Mouse (Mus musculus) forebrain, embryonic 11.5 days (tissue): ENCODE results near the gene Cxcr2. TPM values are rescaled to one million over a fixed set of nuclear protein-coding genes. Genes with fewer than 3 reads are reported as not detected.

ENCODE experiments used
- ATAC-seq: fragments of 200-750 bp; cut with Nextera tagmentation; replicated peaks from 2 replicates; pipeline ENCODE4 v1.8.0; 2017; ENCODE audit warnings: moderate TSS enrichment; ENCODE audit not compliant: low FRiP score
- DNase-seq: peaks from one replicate; pipeline ENCODE4 v3.0.0-alpha.2; 2017; ENCODE audit warnings: low spot score
- H3K27ac ChIP-seq: fragments of 300-500 bp; sonication (generic); 2 replicates; pipeline ENCODE4 v1.5.1; 2014; ENCODE audit warnings: low read depth, low read length
- H3K27me3 ChIP-seq: fragments of 300-500 bp; sonication (generic); 2 replicates; pipeline ENCODE4 v1.6.1; 2014; ENCODE audit warnings: mild to moderate bottlenecking, low read length, mixed read lengths; ENCODE audit not compliant: control insufficient read depth, insufficient read depth
- H3K36me3 ChIP-seq: fragments of 300-500 bp; sonication (generic); 2 replicates; pipeline ENCODE4 v1.6.1; 2014; ENCODE audit warnings: mild to moderate bottlenecking, low read length, moderate library complexity, mixed read lengths; ENCODE audit not compliant: control insufficient read depth, insufficient read depth
- H3K4me1 ChIP-seq: fragments of 300-500 bp; sonication (generic); replicated peaks from 2 replicates; pipeline ENCODE4 v1.6.1; 2014; ENCODE audit warnings: low read length, mixed read lengths; ENCODE audit not compliant: control insufficient read depth, insufficient read depth
- H3K4me2 ChIP-seq: fragments of 300-500 bp; sonication (generic); 2 replicates; pipeline ENCODE4 v1.6.1; 2014; ENCODE audit warnings: low read depth, mild to moderate bottlenecking, low read length, moderate library complexity, mixed read lengths; ENCODE audit not compliant: severe bottlenecking
- H3K4me3 ChIP-seq: fragments of 300-500 bp; sonication (generic); 2 replicates; pipeline ENCODE4 v1.5.1; 2014; ENCODE audit warnings: low read depth, low read length
- H3K9ac ChIP-seq: fragments of 300-500 bp; sonication (generic); 2 replicates; pipeline ENCODE4 v1.6.1; 2014; ENCODE audit warnings: low read length
- H3K9me3 ChIP-seq: fragments of 300-500 bp; sonication (generic); 2 replicates; pipeline ENCODE4 v1.6.1; 2016; ENCODE audit warnings: low read length, mixed read lengths; ENCODE audit not compliant: control insufficient read depth
- WGBS: fragments of 180-500 bp; shearing (Covaris S2); extraction: QIAGEN DNeasy Blood & Tissue Kit; methylation state at CpG from one replicate; pipeline ENCODE4 v1.1.7; 2014; 5-methylcytosine and 5-hydroxymethylcytosine counted together
- polyA plus RNA-seq: library from polyadenylated mRNA; unstranded; fragments of >200 nt; fragmentation: Nextera tagmentation; extraction: Ambion mirVana; gene quantifications from 2 replicates; pipeline ENCODE4 v1.2.1, GENCODE M21; 2014

Cxcr2 gene
- polyA plus RNA-seq, 1 experiment from 2014 or later = 0.12 TPM

- DNase-seq (no peak), ATAC-seq (no peak)
- WGBS = 86% methylated on average over 8 of the region's 8 CpGs
These were observed 22.7 kb upstream of the Cxcr2 start for GRCm38 (mm10) chr1:74130883-74131659.

GRCm38 (mm10) chr1:74132011-74132410 lies 21.8 kb upstream of the Cxcr2 start:
- WGBS = 71% methylated on average over 3 of the region's 3 CpGs
- H3K4me3 ChIP-seq = no peak overlapping the region
- DNase-seq = no peak

More at GRCm38 (mm10) chr1:74130883-74131659, 22.7 kb upstream of the Cxcr2 start:
- H3K9me3 ChIP-seq = no peaks in the 10 kb centered on the region
- H3K4me2 ChIP-seq = no peak overlapping the region
- no peak overlapping the region for H3K4me3 ChIP-seq
- no peaks in the 10 kb centered on the region for H3K4me1 ChIP-seq
- H3K36me3 ChIP-seq = no peaks in the 10 kb centered on the region
- no peaks in the 10 kb centered on the region for H3K27me3 ChIP-seq
- H3K27ac ChIP-seq = no peak overlapping the region
- H3K9ac ChIP-seq = no peak overlapping the region

GRCm38 (mm10) chr1:74133954-74134353 lies 19.8 kb upstream of the Cxcr2 start:
- no peak overlapping the region for H3K4me3 ChIP-seq
- no peak overlapping the region for H3K27ac ChIP-seq
- H3K9ac ChIP-seq = no peak overlapping the region
- H3K36me3 ChIP-seq = no peaks in the 10 kb centered on the region
- H3K4me1 ChIP-seq = no peaks in the 10 kb centered on the region
- ATAC-seq (no peak), DNase-seq (no peak)
- H3K4me2 ChIP-seq = no peak overlapping the region
- no peaks in the 10 kb centered on the region for H3K27me3 ChIP-seq
- 82% methylated on average over 6 of the region's 6 CpGs for WGBS
- no peaks in the 10 kb centered on the region for H3K9me3 ChIP-seq

More at GRCm38 (mm10) chr1:74132011-74132410, 21.8 kb upstream of the Cxcr2 start:
- Histone ChIP-seq H3K27ac (no peak overlapping the region), H3K9ac (no peak overlapping the region), H3K4me2 (no peak overlapping the region), H3K36me3 (no peaks in the 10 kb centered on the region), H3K4me1 (no peaks in the 10 kb centered on the region), H3K27me3 (no peaks in the 10 kb centered on the region), H3K9me3 (no peaks in the 10 kb centered on the region)
- ATAC-seq = no peak

GRCm38 (mm10) chr1:74135326-74135950 lies 18.4 kb upstream of the Cxcr2 start:
- Histone ChIP-seq H3K27ac (no peak overlapping the region), H3K4me3 (no peak overlapping the region), H3K36me3 (no peaks in the 10 kb centered on the region), H3K4me1 (no peaks in the 10 kb centered on the region), H3K9me3 (no peaks in the 10 kb centered on the region), H3K9ac (no peak overlapping the region), H3K27me3 (no peaks in the 10 kb centered on the region), H3K4me2 (no peak overlapping the region)
- ATAC-seq = no peak
- WGBS = 83% methylated on average over 6 of the region's 6 CpGs
- DNase-seq = no peak

GRCm38 (mm10) chr1:74139415-74139814 lies 14.4 kb upstream of the Cxcr2 start:
- no peak overlapping the region for H3K4me2 ChIP-seq
- H3K27ac ChIP-seq = no peak overlapping the region
- H3K36me3 ChIP-seq = no peaks in the 10 kb centered on the region
- H3K4me1 ChIP-seq = no peaks in the 10 kb centered on the region
- DNase-seq (no peak), ATAC-seq (no peak)
- H3K9me3 ChIP-seq = no peaks in the 10 kb centered on the region
- no peaks in the 10 kb centered on the region for H3K27me3 ChIP-seq
- H3K9ac ChIP-seq = no peak overlapping the region
- no peak overlapping the region for H3K4me3 ChIP-seq
- 69% methylated on average over 3 of the region's 3 CpGs for WGBS

- DNase-seq (no peak), ATAC-seq (no peak)
- Histone ChIP-seq H3K27ac (no peak overlapping the region), H3K4me2 (no peak overlapping the region), H3K4me1 (no peaks in the 10 kb centered on the region), H3K9ac (no peak overlapping the region), H3K27me3 (no peaks in the 10 kb centered on the region), H3K9me3 (no peaks in the 10 kb centered on the region), H3K36me3 (no peaks in the 10 kb centered on the region), H3K4me3 (no peak overlapping the region)
- 82% methylated on average over 8 of the region's 8 CpGs for WGBS
These were observed 12.0 kb upstream of the Cxcr2 start for GRCm38 (mm10) chr1:74141781-74142180.

- no peaks in the 10 kb centered on the region for H3K4me1 ChIP-seq
- ATAC-seq (no peak), DNase-seq (peak; percentile 21)
- H3K27ac ChIP-seq = no peak overlapping the region
- no peak overlapping the region for H3K4me2 ChIP-seq
- H3K36me3 ChIP-seq = no peaks in the 10 kb centered on the region
- no peaks in the 10 kb centered on the region for H3K9me3 ChIP-seq
- no peak overlapping the region for H3K9ac ChIP-seq
- H3K4me3 ChIP-seq = no peak overlapping the region
- 95% methylated on average over 6 of the region's 6 CpGs for WGBS
- no peaks in the 10 kb centered on the region for H3K27me3 ChIP-seq
These were observed 4.5 kb upstream of the Cxcr2 start for GRCm38 (mm10) chr1:74149106-74149885.

GRCm38 (mm10) chr1:74150101-74150500 lies 3.7 kb upstream of the Cxcr2 start:
- H3K9me3 ChIP-seq = no peaks in the 10 kb centered on the region
- no peak overlapping the region for H3K4me2 ChIP-seq
- ATAC-seq (no peak), DNase-seq (peak; percentile 6)
- no peaks in the 10 kb centered on the region for H3K36me3 ChIP-seq
- H3K27me3 ChIP-seq = no peaks in the 10 kb centered on the region
- WGBS = 71% methylated on average over 3 of the region's 3 CpGs
- H3K27ac ChIP-seq = no peak overlapping the region
- H3K4me3 ChIP-seq = no peak overlapping the region
- H3K4me1 ChIP-seq = no peaks in the 10 kb centered on the region
- no peak overlapping the region for H3K9ac ChIP-seq
